Comparison of ENCODE assay signal across 16 mouse cellular contexts in genomic region chr7:6143991-6144531, GRCm38 (mm10). TPM values are rescaled to one million over a fixed set of nuclear protein-coding genes. Genes with fewer than 3 reads are reported as not detected.
DNase-seq lines count a peak whose midpoint lies in the region; ATAC-seq and TF ChIP-seq lines count a peak whose summit lies in the region.
"Had no signal": no experiment of that assay in that cellular context is flagged by ENCODE, and none has a peak within 500 bp of the region (broad histone marks: within the 10 kb centered on the region; RNA-seq: fewer than 3 reads in every experiment).

No protein-coding gene starts in this region.

- H3K36me3 ChIP-seq in forebrain, embryonic 15.5 days = 0 out of 2 replicates have a peak, but pooled peaks cover 13% of the 10 kb centered on the region
- peaks cover 18% of the 10 kb centered on the region for H3K36me3 ChIP-seq in forebrain, embryonic 12.5 days (replicated peaks)

- intact Hi-C loops in left cerebral cortex, adult 2 months (cut with DNase I) = no loop called here

- H3K27ac ChIP-seq in forebrain, embryonic 15.5 days (replicated peaks) = 0 out of 2 replicates have a peak overlapping the region, but pooled peaks have one; percentile 15
- H3K27ac ChIP-seq in forebrain, embryonic 12.5 days = no peak overlapping the region
- H3K27ac ChIP-seq in left cerebral cortex, adult 2 months = peak overlapping the region; percentile 32; the same call in 1 of the 2 replicates
- peak overlapping the region; percentile 44; the same call in 1 of the 2 replicates for H3K27ac ChIP-seq in cortical plate, adult 2 months (ENCODE audit: insufficient read depth, low read length)
- H3K27ac ChIP-seq: kidney, embryonic 15.5 days; neural tube, embryonic 13.5 days had no signal

- peak; percentile 53; the same call in 1 of the 2 replicates for ATAC-seq in forebrain, embryonic 15.5 days (replicated peaks)
- ATAC-seq in forebrain, embryonic 12.5 days (ENCODE audit: low FRiP score) = no peak
- ATAC-seq in megakaryocyte-erythroid progenitor cell, adult 5-6 weeks (replicated peaks; ENCODE audit: low FRiP score, low TSS enrichment, poor library complexity, severe bottlenecking) = peak; percentile 81
- ATAC-seq: Patski had no signal

- H3K9me3 ChIP-seq in forebrain, embryonic 15.5 days = no peaks in the 10 kb centered on the region
- H3K9me3 ChIP-seq in forebrain, embryonic 12.5 days = no peaks in the 10 kb centered on the region
- H3K9me3 ChIP-seq: kidney, embryonic 15.5 days; neural tube, embryonic 13.5 days had no signal

- no peak for DNase-seq in left cerebral cortex, adult 2 months (ENCODE audit: extremely low spot score in 1 of 2, low spot score in 2 of 2)
- DNase-seq in left cerebral cortex, adult 11 months (ENCODE audit: low spot score) = no peak
- DNase-seq in adrenal gland, adult 8-10 months = no peak
- DNase-seq in layer of hippocampus, adult 9-10 months (ENCODE audit: low spot score) = no peak
- DNase-seq: lung, postnatal 14 days; right cerebral cortex, postnatal 14 days had no signal

- no peak overlapping the region for H3K9ac ChIP-seq in forebrain, embryonic 15.5 days (replicated peaks)
- H3K9ac ChIP-seq in forebrain, embryonic 12.5 days = no peak overlapping the region
- H3K9ac ChIP-seq: kidney, embryonic 15.5 days; neural tube, embryonic 13.5 days had no signal

- no peak for TF ChIP-seq CTCF in left cerebral cortex, adult 2 months (IDR thresholded peaks at IDR 0.05)
- TF ChIP-seq CTCF in cortical plate, adult 2 months (IDR thresholded peaks at IDR 0.05; ENCODE audit: extremely low read depth, insufficient read depth, low read length) = no peak

- TF ChIP-seq POLR2A in cortical plate, adult 2 months (IDR thresholded peaks at IDR 0.05; ENCODE audit: extremely low read depth, insufficient read depth, low read length) = no peak

- 50% methylated on average over 2 of the region's 2 CpGs for WGBS in forebrain, embryonic 15.5 days
- 76% methylated on average over 2 of the region's 2 CpGs for WGBS in forebrain, embryonic 12.5 days

- peaks cover 29% of the 10 kb centered on the region for H3K4me1 ChIP-seq in forebrain, embryonic 15.5 days
- H3K4me1 ChIP-seq in forebrain, embryonic 12.5 days = peaks cover 13% of the 10 kb centered on the region; the same call in 1 of the 2 replicates
- H3K4me1 ChIP-seq in cortical plate, adult 2 months (ENCODE audit: control insufficient read depth, insufficient read depth, low read length) = peaks cover 10% of the 10 kb centered on the region

- no peak overlapping the region for H3K4me3 ChIP-seq in forebrain, embryonic 15.5 days
- H3K4me3 ChIP-seq in forebrain, embryonic 12.5 days (replicated peaks) = no peak overlapping the region
- no peak overlapping the region for H3K4me3 ChIP-seq in left cerebral cortex, adult 2 months
- no peak overlapping the region for H3K4me3 ChIP-seq in cortical plate, adult 2 months (ENCODE audit: insufficient read depth, low read length)
- H3K4me3 ChIP-seq: kidney, embryonic 15.5 days; neural tube, embryonic 13.5 days had no signal

- H3K4me2 ChIP-seq in forebrain, embryonic 15.5 days (replicated peaks) = no peak overlapping the region
- H3K4me2 ChIP-seq in forebrain, embryonic 12.5 days = no peak overlapping the region
- H3K4me2 ChIP-seq: kidney, embryonic 15.5 days; neural tube, embryonic 13.5 days had no signal

- H3K27me3 ChIP-seq in forebrain, embryonic 15.5 days = no peaks in the 10 kb centered on the region
- no peaks in the 10 kb centered on the region for H3K27me3 ChIP-seq in forebrain, embryonic 12.5 days
- H3K27me3 ChIP-seq: kidney, embryonic 15.5 days; neural tube, embryonic 13.5 days; Patski had no signal

RNA-seq across cellular contexts. Expression of gene Zfp787, which starts 11.7 kb away (rescaled TPM):
- polyA plus RNA-seq in forebrain, embryonic 15.5 days (2015; fragmentation: Nextera tagmentation; extraction: Ambion mirVana) = 23.7 and 25.5 TPM in 2 replicates
- polyA plus RNA-seq in forebrain, embryonic 12.5 days (2016; fragmentation: Nextera tagmentation; extraction: Ambion mirVana) = 27.8 and 30.9 TPM in 2 replicates
- 10 to 100 TPM; 27.8 to 30.2 TPM for total RNA-seq in left cerebral cortex, adult 2 months (2021)
- 37.4 and 37.9 TPM in 2 replicates for polyA plus RNA-seq in cortical plate, adult 2 months (2012; rRNA removed)
- 21.9 and 43.6 TPM in 2 replicates for total RNA-seq in megakaryocyte-erythroid progenitor cell, adult 5-6 weeks (2014; fragmentation: Nextera tagmentation)
- total RNA-seq in megakaryocyte-erythroid progenitor cell, adult 5-6 weeks (2017) = 16.7 and 17.3 TPM in 2 replicates
- total RNA-seq in adrenal gland, adult 8-10 months (2022) = 10 to 100 TPM; 42.8 to 60.3 (median 58.4) TPM

RNA-seq across cellular contexts. Expression of gene Zfp444, which starts 28.0 kb away (rescaled TPM):
- polyA plus RNA-seq in forebrain, embryonic 15.5 days (2015; fragmentation: Nextera tagmentation; extraction: Ambion mirVana) = 111 and 112 TPM in 2 replicates
- polyA plus RNA-seq in forebrain, embryonic 12.5 days (2016; fragmentation: Nextera tagmentation; extraction: Ambion mirVana) = 75.1 and 81.3 TPM in 2 replicates
- total RNA-seq in left cerebral cortex, adult 2 months (2021) = 10 to 100 TPM; 62.0 to 66.7 TPM
- 53.5 and 56.1 TPM in 2 replicates for polyA plus RNA-seq in cortical plate, adult 2 months (2012; rRNA removed)
- 4.1 and 11.9 TPM in 2 replicates for total RNA-seq in megakaryocyte-erythroid progenitor cell, adult 5-6 weeks (2014; fragmentation: Nextera tagmentation)
- total RNA-seq in megakaryocyte-erythroid progenitor cell, adult 5-6 weeks (2017) = 21.9 and 22.6 TPM in 2 replicates
- 10 to 100 TPM; 33.7 to 39.7 (median 35.2) TPM for total RNA-seq in adrenal gland, adult 8-10 months (2022)

RNA-seq across cellular contexts. Expression of gene Galp, which starts 52.8 kb away (rescaled TPM):
- polyA plus RNA-seq in forebrain, embryonic 15.5 days (2015; fragmentation: Nextera tagmentation; extraction: Ambion mirVana) = not detected in 2 replicates
- polyA plus RNA-seq in forebrain, embryonic 12.5 days (2016; fragmentation: Nextera tagmentation; extraction: Ambion mirVana) = not detected in 2 replicates
- not detected for total RNA-seq in left cerebral cortex, adult 2 months (2021)
- polyA plus RNA-seq in cortical plate, adult 2 months (2012; rRNA removed) = not detected in 2 replicates
- total RNA-seq in megakaryocyte-erythroid progenitor cell, adult 5-6 weeks (2014; fragmentation: Nextera tagmentation) = not detected in 2 replicates
- not detected in 2 replicates for total RNA-seq in megakaryocyte-erythroid progenitor cell, adult 5-6 weeks (2017)
- not detected for total RNA-seq in adrenal gland, adult 8-10 months (2022)
- total RNA-seq: heart, postnatal 10 days; left cerebral cortex, postnatal 14 days had no signal
- polyA plus RNA-seq: C2C12; kidney, embryonic 15.5 days; neural tube, embryonic 13.5 days; Patski had no signal
